Mouse (Mus musculus): Measurements from ENCODE around the gene Rasl12. TPM values are rescaled to one million over a fixed set of nuclear protein-coding genes. Genes with fewer than 3 reads are reported as not detected.

Rasl12 gene
- polyA plus RNA-seq, 1 experiment from 2014 or later: 6.3 TPM

DNA sequence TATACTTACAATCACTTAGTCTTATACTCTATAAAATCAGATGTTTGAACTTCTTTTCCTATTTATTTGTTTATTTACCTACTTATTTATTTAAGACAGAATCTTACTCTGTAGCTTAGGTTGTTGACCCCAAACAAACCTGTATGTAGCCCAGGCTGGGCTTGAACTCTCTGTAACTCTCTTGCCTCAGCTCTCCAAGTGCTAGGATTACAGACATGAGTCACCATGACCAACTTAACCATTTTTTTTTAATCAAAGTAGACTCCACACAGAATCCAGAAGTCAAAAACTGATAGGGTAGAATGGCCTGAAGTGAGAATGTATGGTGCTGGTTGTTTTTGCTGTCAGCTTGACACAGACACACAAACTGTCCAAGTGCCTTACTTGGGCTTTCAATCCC lies 32.1 kb downstream of the Rasl12 start:
- Histone ChIP-seq H3K36me3 (replicated peaks) (no peaks in the 10 kb centered on the region), H3K4me3 (no peak overlapping the region), H3K27ac (no peak overlapping the region), H3K27me3 (ENCODE audit: poor library complexity, severe bottlenecking) (no peaks in the 10 kb centered on the region), H3K4me1 (no peaks in the 10 kb centered on the region), H3K9me3 (no peaks in the 10 kb centered on the region)
- no peak for DNase-seq (ENCODE audit: extremely low spot score, low spot score)

- WGBS: 91% methylated on average over 5 of the region's 5 CpGs
- Histone ChIP-seq H3K36me3 (replicated peaks) (no peaks in the 10 kb centered on the region), H3K4me3 (no peak overlapping the region), H3K27me3 (ENCODE audit: poor library complexity, severe bottlenecking) (no peaks in the 10 kb centered on the region), H3K4me1 (no peaks in the 10 kb centered on the region), H3K9me3 (no peaks in the 10 kb centered on the region), H3K27ac (no peak overlapping the region)
- no peak for DNase-seq (ENCODE audit: extremely low spot score, low spot score)
These were observed 32.6 kb downstream of the Rasl12 start for GRCm38 (mm10) chr9:65430921-65431320.

DNA sequence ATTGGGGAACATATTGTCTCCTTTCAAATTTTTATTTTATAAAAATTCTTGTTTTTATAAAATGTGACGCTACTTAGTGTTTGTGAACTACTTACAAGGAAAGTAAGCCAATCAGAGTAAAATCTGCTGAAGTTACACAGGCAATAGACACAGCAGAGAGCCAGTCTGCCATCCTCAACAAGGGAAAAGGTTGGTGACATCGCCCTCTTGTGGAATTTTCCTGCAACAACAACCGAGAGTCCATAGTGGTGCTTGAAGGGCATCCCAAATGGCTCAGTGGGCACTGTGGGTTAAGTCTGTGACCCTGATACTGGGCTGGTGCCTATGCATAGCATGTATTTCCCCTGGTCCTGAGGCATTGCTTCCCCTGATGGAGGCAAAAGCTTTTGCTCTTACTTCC lies 33.9 kb downstream of the Rasl12 start:
- Histone ChIP-seq H3K4me3 (no peak overlapping the region), H3K36me3 (replicated peaks) (no peaks in the 10 kb centered on the region), H3K27ac (no peak overlapping the region), H3K9me3 (no peaks in the 10 kb centered on the region), H3K27me3 (ENCODE audit: poor library complexity, severe bottlenecking) (no peaks in the 10 kb centered on the region), H3K4me1 (peaks cover 10% of the 10 kb centered on the region)
- whole genome bisulfite sequencing: 2% methylated on average over 3 of the region's 3 CpGs
- DNase-seq (ENCODE audit: extremely low spot score, low spot score): peak; percentile 76

DNA sequence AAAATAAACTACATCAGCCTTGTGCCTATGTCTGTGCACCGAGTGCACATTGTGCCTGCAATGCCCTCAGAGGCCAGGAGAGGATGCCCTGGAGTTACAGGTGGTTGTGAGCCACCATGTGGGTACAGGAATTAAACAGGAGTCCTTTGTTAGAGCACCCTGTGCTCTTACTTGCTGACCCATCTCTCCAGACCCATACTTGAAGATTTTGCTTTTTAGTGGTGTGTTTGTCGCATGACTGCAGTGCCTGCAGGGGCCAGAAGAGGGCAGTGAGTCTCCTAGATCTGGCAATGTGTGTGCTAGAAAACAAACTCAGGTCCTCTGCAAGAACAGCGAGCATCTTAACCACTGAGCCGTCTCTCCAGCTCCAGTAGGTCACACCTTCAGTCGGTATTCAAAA lies 35.8 kb downstream of the Rasl12 start:
- Histone ChIP-seq H3K4me3 (no peak overlapping the region), H3K4me1 (peaks cover 10% of the 10 kb centered on the region), H3K27ac (0 out of 2 replicates have a peak overlapping the region, but pooled peaks have one; percentile 5), H3K27me3 (ENCODE audit: poor library complexity, severe bottlenecking) (no peaks in the 10 kb centered on the region), H3K36me3 (replicated peaks) (peaks cover 11% of the 10 kb centered on the region), H3K9me3 (no peaks in the 10 kb centered on the region)
- peak; percentile 45 for DNase-seq (ENCODE audit: extremely low spot score, low spot score)
- WGBS: 60% methylated on average over 5 of the region's 5 CpGs

- Histone ChIP-seq H3K4me1 (peaks cover 10% of the 10 kb centered on the region), H3K27me3 (ENCODE audit: poor library complexity, severe bottlenecking) (no peaks in the 10 kb centered on the region), H3K4me3 (peak overlapping the region; percentile 97), H3K36me3 (replicated peaks) (peaks cover 21% of the 10 kb centered on the region), H3K9me3 (no peaks in the 10 kb centered on the region), H3K27ac (no peak overlapping the region)
- 75% methylated on average over 4 of the region's 4 CpGs for WGBS
- no peak for DNase-seq (ENCODE audit: extremely low spot score, low spot score)
These were observed 36.9 kb downstream of the Rasl12 start for GRCm38 (mm10) chr9:65435211-65435610.

DNA sequence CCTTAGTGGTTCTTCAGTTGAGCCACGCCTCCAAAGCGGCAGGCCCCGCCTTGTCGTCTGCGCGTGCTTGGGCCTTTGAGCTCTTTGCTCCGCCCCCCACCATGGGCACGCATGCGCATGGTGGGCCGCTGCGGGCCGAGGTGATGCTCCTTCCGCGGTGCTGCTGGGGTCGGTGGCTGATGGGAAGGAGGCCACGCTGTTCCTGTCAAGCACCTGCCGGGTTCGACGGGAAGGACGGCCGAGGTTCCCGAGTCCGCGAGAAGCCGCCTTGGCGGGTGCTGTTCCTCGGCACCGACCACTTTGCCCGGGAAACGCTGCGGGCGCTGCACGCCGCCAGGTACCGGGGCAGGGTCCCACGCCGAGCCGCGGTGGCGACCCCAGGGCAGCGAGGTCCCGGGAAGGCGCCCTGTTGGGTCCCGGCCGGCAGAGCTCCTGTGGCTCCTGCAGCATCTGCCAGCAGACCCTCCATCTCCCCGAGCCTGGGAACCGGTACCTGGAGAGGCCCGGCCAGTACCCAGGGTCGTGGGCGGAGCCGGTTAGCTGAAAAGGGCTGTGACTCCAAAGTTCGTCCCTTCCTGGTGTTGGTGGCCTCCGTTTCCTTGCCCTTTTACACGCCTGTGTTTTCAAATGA lies 37.5 kb downstream of the Rasl12 start, which contains the start of gene Mtfmt:
TSS of gene Mtfmt (plus strand) at position 112 of the 631 bp plus-strand sequence.
- no peaks in the 10 kb centered on the region for H3K27me3 ChIP-seq (ENCODE audit: poor library complexity, severe bottlenecking)
- DNase-seq (ENCODE audit: extremely low spot score, low spot score): peak; percentile 89
- WGBS: under 1% methylated on average over 54 of the region's 54 CpGs
- peaks cover 27% of the 10 kb centered on the region for H3K36me3 ChIP-seq (replicated peaks)
- peak within 1 kb of the TSS; percentile 89 for H3K27ac ChIP-seq
- H3K9me3 ChIP-seq: no peaks in the 10 kb centered on the region
- peaks cover 10% of the 10 kb centered on the region for H3K4me1 ChIP-seq
- H3K4me3 ChIP-seq: peak within 1 kb of the TSS; percentile 97

DNA sequence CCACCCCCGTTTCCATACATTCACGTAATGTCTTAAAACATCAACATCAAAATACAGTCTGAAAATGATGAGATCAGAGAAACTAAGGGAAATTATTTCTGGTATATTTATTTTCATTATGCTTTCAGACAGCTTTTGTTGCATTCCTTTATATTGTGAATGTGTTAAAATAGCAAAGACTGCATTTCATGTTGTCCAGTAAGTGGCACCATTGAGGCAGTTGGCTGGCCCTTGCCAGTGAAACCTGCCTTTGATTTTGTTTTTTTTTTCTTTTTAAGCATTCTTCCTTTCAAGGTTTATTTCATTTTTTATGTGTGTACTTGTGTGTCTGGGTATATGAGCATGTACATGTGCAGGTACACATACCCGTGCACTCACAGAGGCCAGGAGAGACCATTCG lies 46.4 kb downstream of the Rasl12 start:
- Histone ChIP-seq H3K4me1 (no peaks in the 10 kb centered on the region), H3K27ac (no peak overlapping the region), H3K4me3 (no peak overlapping the region), H3K36me3 (replicated peaks) (peaks cover 86% of the 10 kb centered on the region), H3K27me3 (ENCODE audit: poor library complexity, severe bottlenecking) (no peaks in the 10 kb centered on the region), H3K9me3 (no peaks in the 10 kb centered on the region)
- WGBS: 96% methylated on average over 4 of the region's 4 CpGs
- DNase-seq (ENCODE audit: extremely low spot score, low spot score): no peak

DNA sequence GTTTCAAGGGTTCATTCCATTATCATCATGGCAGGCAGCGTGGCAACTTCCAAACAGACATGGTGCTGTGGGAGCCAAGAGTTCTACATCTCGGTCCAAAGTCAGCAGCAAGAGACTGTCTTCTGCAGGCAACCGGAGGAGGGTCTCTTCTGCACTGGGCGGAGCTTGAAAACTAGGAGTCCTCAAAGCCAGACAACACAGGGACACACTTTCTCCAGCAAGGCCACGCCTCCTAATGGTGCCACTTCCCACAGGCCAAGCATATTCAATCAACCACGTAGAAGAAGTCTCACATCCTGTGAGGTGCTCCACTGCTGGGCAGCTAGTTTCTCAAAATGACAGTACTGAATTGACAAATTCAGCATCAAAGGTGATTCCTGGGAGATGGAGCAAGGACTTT lies 49.6 kb downstream of the Rasl12 start:
- H3K4me1 ChIP-seq: no peaks in the 10 kb centered on the region
- H3K4me3 ChIP-seq: no peak overlapping the region
- no peaks in the 10 kb centered on the region for H3K27me3 ChIP-seq (ENCODE audit: poor library complexity, severe bottlenecking)
- H3K27ac ChIP-seq: no peak overlapping the region
- no peak for DNase-seq (ENCODE audit: extremely low spot score, low spot score)
- no peaks in the 10 kb centered on the region for H3K9me3 ChIP-seq
- H3K36me3 ChIP-seq (replicated peaks): peaks cover 89% of the 10 kb centered on the region
- WGBS: 92% methylated on average over 6 of the region's 6 CpGs

GRCm38 (mm10) chr9:65458975-65459374 lies 60.7 kb downstream of the Rasl12 start:
- Histone ChIP-seq H3K9me3 (no peaks in the 10 kb centered on the region), H3K4me1 (peaks cover 30% of the 10 kb centered on the region), H3K27me3 (ENCODE audit: poor library complexity, severe bottlenecking) (no peaks in the 10 kb centered on the region), H3K4me3 (no peak overlapping the region), H3K27ac (no peak overlapping the region), H3K36me3 (replicated peaks) (no peaks in the 10 kb centered on the region; the same call in 1 of the 2 replicates)
- 94% methylated on average over 2 of the region's 2 CpGs for WGBS
- no peak for DNase-seq (ENCODE audit: extremely low spot score, low spot score)

DNA sequence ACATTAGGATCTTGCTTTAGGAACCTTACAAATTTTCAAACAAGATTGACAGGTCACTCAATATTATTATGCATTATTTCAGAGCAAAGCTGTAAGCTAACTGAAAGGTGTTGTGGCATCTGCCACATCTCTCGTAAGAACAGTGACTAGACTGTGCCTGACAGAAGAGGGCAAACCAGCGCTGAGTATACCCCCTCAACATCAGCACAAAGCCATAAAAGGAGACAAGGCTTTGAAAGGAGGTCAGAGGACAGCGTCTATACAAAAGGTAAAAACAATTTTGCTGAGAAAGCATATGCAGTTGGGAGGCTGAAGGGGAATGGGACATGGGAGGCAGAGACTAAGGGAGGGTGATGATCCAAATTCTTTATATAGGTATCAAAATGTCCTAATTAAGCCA lies 61.9 kb downstream of the Rasl12 start:
- 45% methylated on average over 3 of the region's 3 CpGs for WGBS
- no peak for DNase-seq (ENCODE audit: extremely low spot score, low spot score)
- Histone ChIP-seq H3K9me3 (no peaks in the 10 kb centered on the region), H3K4me1 (peaks cover 30% of the 10 kb centered on the region), H3K4me3 (peak overlapping the region; percentile 96), H3K36me3 (replicated peaks) (peaks cover 7% of the 10 kb centered on the region), H3K27me3 (ENCODE audit: poor library complexity, severe bottlenecking) (no peaks in the 10 kb centered on the region), H3K27ac (peak overlapping the region; percentile 92)

DNA sequence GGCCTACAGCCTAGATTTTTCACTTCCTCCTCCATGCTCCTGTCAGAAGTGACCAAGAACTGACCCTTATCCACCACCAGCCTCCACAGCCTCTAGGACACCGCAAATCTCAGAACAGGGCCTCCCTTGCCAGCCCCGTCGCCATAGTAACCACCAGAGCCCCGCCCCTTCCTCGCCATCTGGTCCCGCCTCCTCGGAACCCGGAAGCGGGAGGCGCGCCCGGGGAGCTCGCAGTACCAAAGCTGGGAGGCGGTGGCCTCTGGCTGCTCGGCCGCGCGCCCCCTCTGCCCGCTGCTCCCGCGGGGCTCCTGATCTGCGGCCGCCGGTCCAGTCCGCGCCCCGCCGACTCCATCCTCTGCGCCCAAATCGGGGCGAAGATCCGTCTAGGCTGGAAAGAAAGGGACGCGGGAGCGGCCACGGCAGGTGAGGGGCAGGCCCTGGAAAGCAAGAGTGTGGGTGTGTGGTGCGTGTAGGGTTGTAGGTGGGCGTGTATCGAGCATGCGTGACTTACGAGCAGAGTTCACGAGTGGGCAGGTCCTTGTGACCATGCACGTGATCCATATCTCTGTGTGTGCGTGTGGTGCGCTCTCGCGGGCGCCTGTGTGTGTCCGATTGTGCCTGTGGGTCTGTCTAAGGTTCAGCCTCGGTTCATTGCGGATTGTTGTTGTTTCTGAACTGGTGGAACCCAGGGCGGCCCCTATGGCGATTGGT lies 62.6 kb downstream of the Rasl12 start, which contains the start of gene Spg21:
TSS of gene Spg21 (plus strand) at position 216 of the 711 bp plus-strand sequence.
- Histone ChIP-seq H3K4me1 (peaks cover 30% of the 10 kb centered on the region), H3K27ac (peak within 1 kb of the TSS; percentile 92)

DNA sequence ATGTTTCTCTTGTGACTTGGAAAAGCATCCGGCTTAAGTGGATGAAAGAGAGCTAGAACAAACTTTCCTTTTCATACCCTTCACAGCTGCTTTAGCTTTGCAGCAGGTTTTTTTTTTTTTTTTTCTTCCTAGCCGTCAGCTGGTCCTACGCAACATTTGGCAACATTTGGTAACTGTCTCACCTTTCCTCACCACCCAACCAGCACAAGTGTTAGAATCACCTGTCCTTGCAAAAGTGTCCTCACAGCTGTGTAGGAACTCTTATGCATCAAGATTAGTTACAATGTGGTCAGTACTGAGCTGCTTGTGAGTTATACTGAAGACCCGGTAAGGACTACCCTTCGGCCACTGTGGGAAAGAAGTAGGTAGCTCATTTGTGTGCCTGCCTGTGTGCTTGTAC lies 64.2 kb downstream of the Rasl12 start:
- Histone ChIP-seq H3K4me3 (no peak overlapping the region), H3K27ac (no peak overlapping the region), H3K9me3 (no peaks in the 10 kb centered on the region), H3K27me3 (ENCODE audit: poor library complexity, severe bottlenecking) (no peaks in the 10 kb centered on the region), H3K36me3 (replicated peaks) (peaks cover 26% of the 10 kb centered on the region), H3K4me1 (peaks cover 30% of the 10 kb centered on the region)
- 92% methylated on average over 5 of the region's 5 CpGs for WGBS
- no peak for DNase-seq (ENCODE audit: extremely low spot score, low spot score)

More for the DNA sequence above, 62.6 kb downstream of the Rasl12 start, which contains the start of gene Spg21:
- Histone ChIP-seq H3K36me3 (replicated peaks) (peaks cover 14% of the 10 kb centered on the region), H3K9me3 (no peaks in the 10 kb centered on the region), H3K4me3 (peak within 1 kb of the TSS; percentile 96), H3K27me3 (ENCODE audit: poor library complexity, severe bottlenecking) (no peaks in the 10 kb centered on the region)
- peak; percentile 97 for DNase-seq (ENCODE audit: extremely low spot score, low spot score)
- WGBS: under 1% methylated on average over 52 of the region's 53 CpGs

DNA sequence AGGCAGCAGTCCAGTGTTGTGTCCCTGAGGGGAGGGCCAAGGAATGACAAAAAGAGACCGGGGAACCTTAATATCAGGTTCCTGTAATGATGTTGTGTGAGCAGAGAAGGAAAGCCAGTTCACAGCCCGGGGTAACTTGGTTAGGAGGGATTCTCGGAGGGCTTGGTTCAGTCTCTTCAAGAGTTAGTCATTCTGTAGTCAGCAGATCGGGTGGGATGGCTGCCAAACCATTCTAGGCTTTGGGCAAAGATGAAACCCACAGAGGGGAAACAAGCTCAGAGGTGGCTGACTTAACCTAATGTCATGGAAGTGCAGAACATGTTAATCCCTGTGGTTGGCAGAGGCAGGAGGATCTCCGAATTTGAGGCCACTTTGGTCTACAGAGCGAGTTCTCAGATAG lies 65.9 kb downstream of the Rasl12 start:
- Histone ChIP-seq H3K9me3 (no peaks in the 10 kb centered on the region), H3K27me3 (ENCODE audit: poor library complexity, severe bottlenecking) (no peaks in the 10 kb centered on the region), H3K36me3 (replicated peaks) (peaks cover 34% of the 10 kb centered on the region), H3K27ac (no peak overlapping the region), H3K4me3 (no peak overlapping the region), H3K4me1 (peaks cover 37% of the 10 kb centered on the region)
- DNase-seq (ENCODE audit: extremely low spot score, low spot score): no peak
- 93% methylated on average over 6 of the region's 6 CpGs for whole genome bisulfite sequencing

All from forebrain, embryonic 10.5 days (tissue).